Mouse (Mus musculus) gastrocnemius, adult 18-20 months (tissue): ENCODE data around the gene Zfp710. TPM values are rescaled to one million over a fixed set of nuclear protein-coding genes. Genes with fewer than 3 reads are reported as not detected.
A peak's percentile ranks its signal among the peaks of the same experiment; 100 is the strongest.

Experiments used
- DNase-seq: peaks from one replicate; pipeline ENCODE4 v3.0.0; 2021; ENCODE audit warnings: low spot score
- total RNA-seq, 2 experiments: library from RNA; stranded (reverse); gene quantifications; 2 replicates each; pipeline ENCODE4 v1.2.3; 2021

Gene Zfp710
- total RNA-seq, 2 experiments from 2014 or later, result 21.1 to 31.3 TPM

DNA sequence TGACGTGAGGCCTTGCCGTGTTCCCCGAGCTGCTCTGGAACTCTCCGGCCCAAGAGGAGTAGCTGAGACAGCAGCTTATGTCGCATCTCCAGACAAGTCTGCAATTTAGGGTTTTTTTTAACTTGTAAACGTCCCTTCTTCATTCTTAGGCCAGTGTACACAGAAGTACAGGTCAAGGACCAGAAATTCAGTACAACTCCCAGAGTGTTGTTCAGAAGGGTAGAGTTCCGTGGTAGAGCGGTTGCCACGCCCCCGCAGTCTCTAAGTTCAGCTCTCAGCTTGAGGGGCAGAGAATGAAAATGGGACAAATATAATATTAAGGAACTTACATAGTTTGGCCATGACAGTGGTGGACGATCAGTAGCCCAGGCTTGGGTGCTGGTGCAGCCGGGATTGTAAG is 31.2 kb downstream of the Zfp710 start:
- no peak for DNase-seq

DNA sequence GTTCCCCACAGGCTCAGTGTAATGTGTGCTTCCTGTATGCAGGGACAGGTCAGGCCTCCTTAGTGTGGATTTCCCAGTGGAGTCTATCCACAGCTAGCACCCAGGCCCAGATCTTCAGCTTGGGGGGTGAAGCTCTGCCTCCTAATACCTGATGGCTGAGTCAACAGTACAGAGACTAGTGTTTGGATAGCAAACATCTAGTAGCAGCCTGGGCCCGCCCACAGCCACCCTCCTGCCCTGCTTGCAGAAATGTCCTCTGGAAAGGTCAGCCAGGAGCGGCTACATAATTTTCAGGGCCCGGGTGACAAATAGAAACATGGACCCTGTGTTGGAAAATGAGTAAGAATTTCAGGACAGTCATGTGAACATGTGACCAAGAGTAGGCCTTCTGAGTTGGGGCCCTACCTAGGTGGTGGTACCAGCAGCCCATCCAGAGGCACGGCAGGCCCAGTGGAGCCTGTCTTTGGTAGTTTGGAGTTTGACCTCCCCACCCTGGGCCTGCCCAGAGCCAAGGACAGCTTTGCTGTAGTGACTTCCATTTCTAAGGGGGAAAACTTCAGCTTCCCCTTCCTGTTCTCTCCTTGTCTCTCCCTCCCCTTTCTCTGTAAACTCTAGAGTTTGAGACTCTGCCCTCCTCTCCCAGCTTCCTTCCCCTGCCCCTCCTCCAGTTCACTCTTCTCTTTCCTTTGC is 32.5 kb downstream of the Zfp710 start:
- DNase-seq, result no peak

GRCm38 (mm10) chr7:80057781-80058180 is 33.2 kb downstream of the Zfp710 start:
- DNase-seq, result no peak

- no peak for DNase-seq
These were observed 33.9 kb downstream of the Zfp710 start for GRCm38 (mm10) chr7:80058405-80059063.

GRCm38 (mm10) chr7:80059064-80059838 is 34.6 kb downstream of the Zfp710 start:
- no peak for DNase-seq

DNA sequence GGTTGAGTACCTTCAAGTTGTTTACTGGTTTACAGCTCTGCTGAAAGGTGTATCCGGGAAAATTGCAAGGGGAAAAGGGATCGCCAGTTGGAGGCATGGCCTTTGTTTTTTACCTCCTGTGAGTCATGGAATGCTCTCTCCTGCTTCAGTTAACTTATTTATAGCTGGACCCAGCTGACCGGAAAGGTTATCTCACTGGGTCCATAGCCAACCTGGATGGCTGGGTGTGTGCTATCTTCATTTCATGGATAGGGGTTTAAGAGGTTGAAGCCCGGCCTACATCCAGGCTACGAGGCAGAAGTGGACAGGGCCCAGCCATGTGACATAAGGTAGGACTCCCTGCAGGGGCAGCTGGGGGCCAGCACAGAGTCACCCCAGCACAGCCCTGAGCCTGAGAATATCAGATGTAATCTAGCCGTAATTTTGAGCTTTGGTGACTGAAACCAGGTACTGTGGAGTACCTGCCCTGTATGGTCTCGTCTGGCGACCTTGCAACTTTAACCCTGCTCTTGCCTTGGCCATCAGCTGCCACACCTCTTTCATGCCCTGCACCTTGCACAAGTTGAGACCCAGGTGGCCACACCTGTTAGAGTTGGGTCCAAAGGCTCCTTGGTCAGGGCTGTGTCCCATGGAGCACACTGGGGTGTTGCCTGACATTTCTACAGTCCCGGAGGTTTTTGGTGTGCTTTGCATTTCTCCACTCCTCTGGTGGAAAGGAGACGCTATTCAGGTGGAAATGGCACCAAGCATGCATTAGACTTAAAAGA is 35.6 kb downstream of the Zfp710 start:
- peak; percentile 56 for DNase-seq

DNA sequence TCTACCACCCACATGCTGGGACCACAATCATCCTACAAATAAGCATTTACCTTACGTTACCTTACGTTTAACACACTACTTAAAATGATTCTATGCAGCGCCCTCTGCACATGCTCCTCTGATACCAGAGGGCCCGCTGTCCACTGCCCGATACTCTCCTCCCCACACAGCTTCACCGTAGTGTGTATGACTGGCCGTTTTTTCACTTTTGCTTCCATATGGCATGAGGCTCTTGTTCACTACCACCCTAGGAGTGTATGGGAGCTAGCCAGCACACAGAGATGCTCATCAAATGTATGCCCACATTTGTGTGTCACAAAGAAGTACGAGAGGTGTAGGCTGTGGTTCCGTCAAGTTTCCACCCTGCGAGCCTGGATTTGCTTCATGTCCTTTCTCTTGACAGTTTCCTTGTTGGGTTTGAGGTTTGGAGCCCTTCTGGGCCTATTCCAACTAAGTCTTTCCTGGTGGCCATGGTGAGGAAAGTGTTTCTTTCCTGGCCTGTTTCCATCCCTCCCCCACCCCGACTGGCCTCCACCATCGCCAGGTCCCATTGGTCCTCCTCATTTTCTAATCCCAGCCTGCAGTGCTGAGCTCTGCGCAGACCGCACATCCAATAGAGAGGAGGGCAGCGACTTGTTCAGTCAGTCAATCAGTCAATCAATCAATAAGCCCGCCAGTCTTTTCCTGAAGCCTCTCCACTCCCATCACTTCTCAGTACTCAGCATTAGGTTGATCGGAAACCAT is 37.6 kb downstream of the Zfp710 start:
- no peak for DNase-seq

- DNase-seq, result no peak
These were observed 38.6 kb downstream of the Zfp710 start for GRCm38 (mm10) chr7:80063244-80063643.

DNA sequence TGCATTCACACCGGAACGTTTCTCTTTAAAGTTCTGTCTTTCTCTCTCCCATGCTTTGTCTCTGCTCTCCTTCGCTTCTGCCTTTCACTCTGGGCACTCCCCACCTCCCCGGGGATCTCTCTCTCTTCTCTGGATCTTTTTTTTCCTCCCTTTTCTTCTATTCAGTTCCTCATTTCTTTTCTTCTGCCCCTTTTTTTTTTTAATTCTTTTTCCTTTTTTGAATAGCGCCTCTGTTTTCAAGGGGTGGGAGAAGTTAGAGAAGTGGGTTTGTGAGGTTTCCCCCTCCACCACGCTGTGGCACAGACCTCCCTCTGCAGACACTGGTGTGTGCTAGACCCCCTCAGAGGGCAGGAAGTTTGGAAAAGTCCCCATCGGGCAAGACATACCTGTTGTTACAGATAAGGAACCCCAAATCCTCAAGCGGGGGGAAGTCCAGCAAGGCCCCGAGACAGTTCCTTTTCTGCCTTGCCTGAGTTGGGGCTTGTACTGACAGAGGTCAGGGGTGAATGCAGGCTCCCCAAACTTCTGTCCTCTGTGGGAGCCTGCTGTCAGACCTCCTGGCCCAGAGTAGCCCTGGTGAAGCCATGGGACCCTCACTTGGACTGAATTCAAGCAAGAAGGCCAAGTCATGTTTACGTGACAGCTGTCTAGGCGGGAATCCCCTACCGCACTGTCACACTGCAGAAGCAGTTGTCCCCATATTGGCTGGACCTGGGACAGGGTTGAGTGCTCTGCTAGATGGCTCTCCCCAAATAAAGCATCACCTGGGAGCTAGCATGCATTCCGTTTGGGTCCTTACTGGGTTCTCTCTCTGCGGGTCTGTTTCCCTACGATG is 39.5 kb downstream of the Zfp710 start:
- DNase-seq, result no peak

DNA sequence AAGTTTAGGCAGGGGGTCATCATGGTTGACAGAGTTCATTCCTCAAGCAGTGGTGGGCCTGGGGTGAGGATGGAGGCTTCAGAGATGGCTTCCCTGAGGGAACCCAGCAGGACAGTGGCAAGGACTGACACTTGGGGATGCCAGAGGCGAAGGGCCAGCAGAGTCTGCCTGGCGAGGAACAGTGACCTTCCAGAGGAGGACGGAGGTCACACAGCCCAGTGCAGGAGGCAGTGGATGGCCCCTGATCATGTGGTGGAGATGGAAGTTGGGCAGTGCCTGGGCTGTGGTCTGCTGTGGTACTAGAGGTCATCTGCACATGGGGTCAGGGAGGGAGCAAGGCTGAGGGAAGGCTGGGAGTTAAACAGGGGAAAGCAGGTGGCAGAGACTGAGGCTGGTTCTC is 40.6 kb downstream of the Zfp710 start:
- no peak for DNase-seq

DNA sequence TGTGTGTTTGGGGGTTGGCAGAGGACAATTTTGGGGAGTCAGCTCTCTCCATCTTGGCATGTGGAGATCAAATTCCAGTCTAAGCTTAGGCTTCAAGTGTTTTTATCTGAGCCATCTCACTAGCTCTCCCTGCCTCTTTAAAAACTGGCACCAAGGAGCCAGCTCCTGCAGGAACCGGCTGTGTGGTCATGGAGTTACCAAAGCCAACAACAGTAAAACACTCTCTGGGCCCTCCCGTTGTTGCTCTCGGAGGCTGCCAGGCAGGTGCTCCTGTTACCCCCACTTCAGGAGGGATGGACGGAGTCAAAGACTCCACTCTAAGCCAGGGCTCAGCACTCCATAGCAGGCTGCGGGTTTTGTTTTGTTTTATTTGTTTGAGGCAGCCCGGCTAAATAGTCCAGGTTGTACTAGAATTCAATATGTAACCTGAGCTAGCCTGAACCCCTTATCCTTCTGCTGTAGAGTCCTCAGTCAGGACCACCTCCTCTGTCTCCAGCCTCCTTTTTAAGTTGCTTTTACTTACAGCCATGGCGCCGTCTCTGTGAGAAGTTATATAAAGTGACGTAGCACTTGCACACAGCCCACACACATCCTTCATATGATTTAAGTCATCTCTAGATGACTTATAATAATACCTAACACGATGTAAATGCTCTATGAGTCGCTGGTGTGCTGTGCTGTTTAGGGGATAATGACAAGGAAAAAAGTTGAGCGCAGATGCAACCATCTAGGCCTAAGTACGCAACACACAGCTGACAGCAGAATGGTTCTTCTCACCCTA is 42.3 kb downstream of the Zfp710 start:
- no peak for DNase-seq

GRCm38 (mm10) chr7:80068341-80068740 is 43.7 kb downstream of the Zfp710 start:
- DNase-seq, result no peak

DNA sequence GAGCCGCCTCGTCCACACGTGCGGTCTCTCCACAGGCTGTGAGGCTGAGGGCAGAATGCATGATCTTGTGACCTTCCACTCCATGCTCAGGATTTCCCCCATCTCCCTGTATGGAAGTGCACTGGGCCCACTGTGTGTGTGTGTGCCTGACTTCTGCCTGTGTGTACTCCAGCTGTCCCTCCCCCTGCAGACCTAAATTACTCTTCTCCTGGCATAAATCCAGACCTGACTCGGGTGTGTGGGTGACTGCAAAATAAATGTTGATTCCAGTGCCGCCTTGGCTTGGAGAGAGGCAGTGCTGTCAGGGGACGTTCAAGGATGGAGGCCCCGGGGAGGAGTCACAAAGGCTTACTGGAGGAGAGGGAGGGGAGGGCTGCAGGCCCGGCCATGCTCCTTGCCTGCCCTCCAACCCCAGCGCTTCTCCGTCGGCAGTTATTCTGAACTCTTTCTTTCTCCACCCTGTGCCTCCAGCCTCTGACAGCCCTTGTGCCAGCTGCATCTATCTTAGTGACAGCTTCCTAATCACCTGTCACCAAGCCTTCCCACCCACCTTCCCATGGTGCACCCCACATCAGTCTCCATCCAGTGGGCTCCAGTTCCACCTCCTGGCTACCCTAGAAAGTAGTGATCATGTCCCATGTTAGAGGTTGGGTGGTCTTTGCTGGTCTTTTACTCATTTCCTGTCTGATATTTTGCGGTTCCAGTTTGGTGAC is 45.2 kb downstream of the Zfp710 start:
- DNase-seq, result peak; percentile 39

DNA sequence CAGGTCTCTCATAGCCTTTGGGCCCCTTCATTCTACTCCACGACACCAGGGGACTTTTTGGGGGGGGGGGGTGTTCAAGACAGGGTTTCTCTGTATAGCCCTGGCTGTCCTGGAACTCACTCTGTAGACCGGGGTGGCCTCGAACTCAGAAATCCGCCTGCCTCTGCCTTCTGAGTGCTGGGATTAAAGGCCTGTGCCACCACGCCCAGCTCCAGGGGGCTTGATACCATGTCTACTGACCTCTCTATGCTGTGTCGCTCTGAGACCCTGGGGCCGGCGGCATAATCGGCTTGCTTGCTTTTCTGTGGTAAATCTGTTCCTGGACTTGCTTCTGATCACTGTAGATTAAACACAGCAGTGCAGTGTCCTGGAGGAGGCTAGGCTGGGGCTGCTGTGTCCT is 46.6 kb downstream of the Zfp710 start:
- no peak for DNase-seq

- no peak for DNase-seq
These were observed 47.7 kb downstream of the Zfp710 start for GRCm38 (mm10) chr7:80072297-80072696.

- DNase-seq, result no peak
These were observed 48.9 kb downstream of the Zfp710 start for GRCm38 (mm10) chr7:80073506-80073905.

GRCm38 (mm10) chr7:80074921-80075441 is 50.4 kb downstream of the Zfp710 start:
- peak; percentile 47 for DNase-seq

- DNase-seq, result no peak
These were observed 51.5 kb downstream of the Zfp710 start for GRCm38 (mm10) chr7:80075946-80076583.
